Mouse (Mus musculus): Measurements from ENCODE around the gene Chst1. TPM values are rescaled to one million over a fixed set of nuclear protein-coding genes. Genes with fewer than 3 reads are reported as not detected.

The Chst1 gene
- 24.0 and 25.2 TPM in 2 replicates for polyA plus RNA-seq (2015; fragmentation: Nextera tagmentation; extraction: Ambion mirVana)

GRCm38 (mm10) chr2:92599487-92600347 lies at the start of gene Chst1:
TSS of gene Chst1 (plus strand) at chr2:92599707.
- WGBS: under 1% methylated on average over 51 of the region's 82 CpGs
- Histone ChIP-seq H3K4me1 (peaks cover 54% of the 10 kb centered on the region), H3K27me3 (replicated peaks) (0 out of 2 replicates have a peak, but pooled peaks cover 10% of the 10 kb centered on the region), H3K9me3 (replicated peaks) (no peaks in the 10 kb centered on the region), H3K36me3 (no peaks in the 10 kb centered on the region), H3K4me2 (peak within 1 kb of the TSS; percentile 92), H3K4me3 (replicated peaks) (peak within 1 kb of the TSS; percentile 77), H3K27ac (replicated peaks) (peak within 1 kb of the TSS; percentile 80), H3K9ac (replicated peaks) (peak within 1 kb of the TSS; percentile 92)
- ATAC-seq (ENCODE audit: low FRiP score): peak; percentile 72

DNA sequence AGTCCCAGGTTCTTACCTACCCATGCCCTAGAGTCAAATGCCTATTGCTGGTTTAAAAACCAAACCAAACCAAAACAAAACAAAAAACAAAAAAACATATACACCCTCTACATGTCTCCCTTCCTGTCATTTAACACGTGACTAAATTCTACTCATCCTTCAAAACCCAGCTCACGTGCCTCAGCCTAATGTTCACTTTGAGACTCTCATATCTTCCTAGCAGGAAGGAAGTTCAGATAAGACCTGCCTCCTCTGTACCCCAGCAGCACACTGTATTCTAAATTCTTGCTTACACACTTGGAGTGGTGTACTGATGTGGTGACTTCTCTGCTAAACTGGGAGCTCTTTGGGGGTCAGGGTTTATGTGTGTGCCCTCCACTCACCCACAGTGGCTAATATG lies 49.5 kb upstream of the Chst1 start:
- 75% methylated on average over 2 of the region's 2 CpGs for WGBS
- no peaks in the 10 kb centered on the region for H3K9me3 ChIP-seq (replicated peaks)
- no peak overlapping the region for H3K9ac ChIP-seq (replicated peaks)
- no peaks in the 10 kb centered on the region for H3K27me3 ChIP-seq (replicated peaks)
- H3K36me3 ChIP-seq: no peaks in the 10 kb centered on the region
- no peak for ATAC-seq (ENCODE audit: low FRiP score)
- no peak overlapping the region for H3K4me3 ChIP-seq (replicated peaks)
- peaks cover 2% of the 10 kb centered on the region; the same call in 1 of the 2 replicates for H3K4me1 ChIP-seq
- H3K4me2 ChIP-seq: no peak overlapping the region
- H3K27ac ChIP-seq (replicated peaks): no peak overlapping the region

DNA sequence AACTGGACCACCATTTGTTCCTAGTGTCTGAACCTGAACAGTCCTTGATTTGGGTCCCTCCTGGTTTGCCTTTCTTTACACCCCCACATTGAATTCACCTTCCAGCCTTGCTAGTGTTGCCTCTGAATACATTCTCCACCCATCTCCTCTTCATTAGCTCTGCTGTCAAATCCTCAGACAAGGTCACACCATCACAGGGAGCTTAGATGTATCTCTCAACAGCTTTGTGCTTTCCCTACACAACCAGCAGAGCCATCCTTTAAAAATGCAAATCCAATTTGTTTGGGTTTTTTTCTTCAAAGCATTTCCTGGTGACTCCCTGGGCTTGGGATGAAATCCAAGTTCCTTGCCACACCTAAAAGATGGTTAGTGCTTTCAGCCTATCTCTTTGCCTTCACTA lies 45.0 kb upstream of the Chst1 start:
- Histone ChIP-seq H3K9ac (replicated peaks) (no peak overlapping the region), H3K27ac (replicated peaks) (no peak overlapping the region), H3K4me3 (replicated peaks) (no peak overlapping the region), H3K4me1 (no peaks in the 10 kb centered on the region), H3K27me3 (replicated peaks) (no peaks in the 10 kb centered on the region), H3K9me3 (replicated peaks) (no peaks in the 10 kb centered on the region), H3K36me3 (no peaks in the 10 kb centered on the region), H3K4me2 (no peak overlapping the region)
- ATAC-seq (ENCODE audit: low FRiP score): no peak

GRCm38 (mm10) chr2:92562930-92563329 lies 36.6 kb upstream of the Chst1 start:
- Histone ChIP-seq H3K4me1 (no peaks in the 10 kb centered on the region), H3K4me2 (no peak overlapping the region), H3K9me3 (replicated peaks) (no peaks in the 10 kb centered on the region), H3K36me3 (no peaks in the 10 kb centered on the region), H3K9ac (replicated peaks) (no peak overlapping the region), H3K4me3 (replicated peaks) (no peak overlapping the region), H3K27me3 (replicated peaks) (no peaks in the 10 kb centered on the region), H3K27ac (replicated peaks) (no peak overlapping the region)
- no peak for ATAC-seq (ENCODE audit: low FRiP score)
- 79% methylated on average over 4 of the region's 4 CpGs for WGBS

GRCm38 (mm10) chr2:92570623-92571022 lies 28.9 kb upstream of the Chst1 start:
- Histone ChIP-seq H3K36me3 (no peaks in the 10 kb centered on the region), H3K4me1 (no peaks in the 10 kb centered on the region), H3K27me3 (replicated peaks) (no peaks in the 10 kb centered on the region), H3K9ac (replicated peaks) (no peak overlapping the region), H3K4me2 (no peak overlapping the region), H3K4me3 (replicated peaks) (no peak overlapping the region), H3K9me3 (replicated peaks) (no peaks in the 10 kb centered on the region), H3K27ac (replicated peaks) (no peak overlapping the region)
- ATAC-seq (ENCODE audit: low FRiP score): no peak
- 87% methylated on average over 6 of the region's 6 CpGs for WGBS

- WGBS: 79% methylated on average over 9 of the region's 9 CpGs
- Histone ChIP-seq H3K36me3 (no peaks in the 10 kb centered on the region), H3K4me3 (replicated peaks) (no peak overlapping the region), H3K9me3 (replicated peaks) (no peaks in the 10 kb centered on the region), H3K4me2 (no peak overlapping the region), H3K27ac (replicated peaks) (no peak overlapping the region), H3K27me3 (replicated peaks) (no peaks in the 10 kb centered on the region), H3K4me1 (no peaks in the 10 kb centered on the region), H3K9ac (replicated peaks) (no peak overlapping the region)
- ATAC-seq (ENCODE audit: low FRiP score): no peak
Measured at GRCm38 (mm10) chr2:92577824-92578223, 21.7 kb upstream of the Chst1 start.

DNA sequence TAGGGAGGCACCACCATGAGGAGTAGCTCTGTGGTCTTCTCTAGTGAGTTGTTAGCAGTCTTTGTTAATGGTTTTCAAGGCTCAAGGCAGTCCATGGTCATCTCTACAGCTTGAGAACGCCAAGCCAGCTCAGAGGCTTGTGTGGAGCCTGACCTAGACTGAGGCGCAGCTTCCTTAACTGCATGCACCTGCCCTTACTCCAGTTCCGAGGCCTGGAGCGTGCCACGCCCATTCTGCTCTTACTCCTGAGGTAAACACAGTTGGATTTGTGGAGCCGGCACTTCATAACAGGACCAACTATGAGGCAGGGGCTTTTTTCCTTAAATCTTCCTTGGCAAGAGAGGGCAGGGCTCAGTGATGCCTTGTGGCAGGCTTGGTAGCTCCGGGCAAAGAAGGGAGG lies 18.2 kb upstream of the Chst1 start:
- Histone ChIP-seq H3K4me2 (no peak overlapping the region), H3K4me3 (replicated peaks) (no peak overlapping the region), H3K9me3 (replicated peaks) (no peaks in the 10 kb centered on the region), H3K9ac (replicated peaks) (no peak overlapping the region), H3K27ac (replicated peaks) (no peak overlapping the region), H3K36me3 (no peaks in the 10 kb centered on the region), H3K27me3 (replicated peaks) (no peaks in the 10 kb centered on the region), H3K4me1 (no peaks in the 10 kb centered on the region)
- 89% methylated on average over 7 of the region's 7 CpGs for WGBS
- no peak for ATAC-seq (ENCODE audit: low FRiP score)

- Histone ChIP-seq H3K27ac (replicated peaks) (no peak overlapping the region), H3K4me3 (replicated peaks) (no peak overlapping the region), H3K4me2 (no peak overlapping the region), H3K9ac (replicated peaks) (no peak overlapping the region), H3K36me3 (no peaks in the 10 kb centered on the region), H3K27me3 (replicated peaks) (no peaks in the 10 kb centered on the region), H3K9me3 (replicated peaks) (no peaks in the 10 kb centered on the region), H3K4me1 (no peaks in the 10 kb centered on the region)
- no peak for ATAC-seq (ENCODE audit: low FRiP score)
- 79% methylated on average over 5 of the region's 5 CpGs for WGBS
Measured at GRCm38 (mm10) chr2:92582596-92582995, 16.9 kb upstream of the Chst1 start.

GRCm38 (mm10) chr2:92587806-92588205 lies 11.7 kb upstream of the Chst1 start:
- no peak for ATAC-seq (ENCODE audit: low FRiP score)

GRCm38 (mm10) chr2:92594929-92595730 lies 4.4 kb upstream of the Chst1 start:
- WGBS: 68% methylated on average over 11 of the region's 11 CpGs
- no peak overlapping the region for H3K4me2 ChIP-seq

More at GRCm38 (mm10) chr2:92587806-92588205, 11.7 kb upstream of the Chst1 start:
- H3K4me1 ChIP-seq: no peaks in the 10 kb centered on the region
- H3K27me3 ChIP-seq (replicated peaks): no peaks in the 10 kb centered on the region
- 89% methylated on average over 2 of the region's 2 CpGs for WGBS
- H3K27ac ChIP-seq (replicated peaks): no peak overlapping the region
- no peak overlapping the region for H3K4me3 ChIP-seq (replicated peaks)
- no peaks in the 10 kb centered on the region for H3K36me3 ChIP-seq
- H3K9ac ChIP-seq (replicated peaks): no peak overlapping the region
- H3K9me3 ChIP-seq (replicated peaks): no peaks in the 10 kb centered on the region
- H3K4me2 ChIP-seq: no peak overlapping the region

DNA sequence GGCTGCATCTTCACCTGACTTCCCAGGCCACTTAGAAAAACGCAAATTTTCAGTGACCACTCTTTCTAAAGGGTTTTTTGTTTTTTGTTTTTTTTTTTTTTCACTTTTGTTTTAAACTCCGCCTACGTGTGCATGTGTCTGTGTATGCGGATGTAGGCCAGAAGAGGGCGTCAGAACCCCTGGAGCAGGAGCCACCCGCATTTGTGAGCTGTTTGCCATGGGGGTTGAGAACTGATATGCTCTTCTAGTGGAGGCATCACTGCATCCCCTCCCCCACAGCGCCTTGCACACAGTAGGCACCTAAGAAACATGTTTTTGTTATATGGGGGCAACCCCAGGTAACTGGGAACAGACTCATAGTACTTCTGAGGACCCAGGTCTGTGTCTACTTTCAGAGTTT lies 2.2 kb upstream of the Chst1 start:
- Histone ChIP-seq H3K4me1 (peaks cover 29% of the 10 kb centered on the region), H3K4me2 (no peak overlapping the region), H3K27ac (replicated peaks) (no peak overlapping the region), H3K27me3 (replicated peaks) (0 out of 2 replicates have a peak, but pooled peaks cover 10% of the 10 kb centered on the region), H3K9ac (replicated peaks) (no peak overlapping the region), H3K4me3 (replicated peaks) (no peak overlapping the region), H3K9me3 (replicated peaks) (no peaks in the 10 kb centered on the region), H3K36me3 (no peaks in the 10 kb centered on the region)
- ATAC-seq (ENCODE audit: low FRiP score): no peak
- WGBS: 18% methylated on average over 7 of the region's 7 CpGs

More at GRCm38 (mm10) chr2:92594929-92595730, 4.4 kb upstream of the Chst1 start:
- no peak overlapping the region for H3K4me3 ChIP-seq (replicated peaks)
- 0 out of 2 replicates have a peak, but pooled peaks cover 10% of the 10 kb centered on the region for H3K27me3 ChIP-seq (replicated peaks)
- ATAC-seq (ENCODE audit: low FRiP score): no peak
- H3K9me3 ChIP-seq (replicated peaks): no peaks in the 10 kb centered on the region
- no peaks in the 10 kb centered on the region for H3K36me3 ChIP-seq
- H3K4me1 ChIP-seq: peaks cover 8% of the 10 kb centered on the region
- no peak overlapping the region for H3K27ac ChIP-seq (replicated peaks)
- H3K9ac ChIP-seq (replicated peaks): no peak overlapping the region
